Mouse (Mus musculus): ENCODE results near the gene Acyp1. TPM values are rescaled to one million over a fixed set of nuclear protein-coding genes. Genes with fewer than 3 reads are reported as not detected.

The Acyp1 gene
- total RNA-seq, 2 experiments from 2014 or later, result 31.6 to 35.9 TPM

DNA sequence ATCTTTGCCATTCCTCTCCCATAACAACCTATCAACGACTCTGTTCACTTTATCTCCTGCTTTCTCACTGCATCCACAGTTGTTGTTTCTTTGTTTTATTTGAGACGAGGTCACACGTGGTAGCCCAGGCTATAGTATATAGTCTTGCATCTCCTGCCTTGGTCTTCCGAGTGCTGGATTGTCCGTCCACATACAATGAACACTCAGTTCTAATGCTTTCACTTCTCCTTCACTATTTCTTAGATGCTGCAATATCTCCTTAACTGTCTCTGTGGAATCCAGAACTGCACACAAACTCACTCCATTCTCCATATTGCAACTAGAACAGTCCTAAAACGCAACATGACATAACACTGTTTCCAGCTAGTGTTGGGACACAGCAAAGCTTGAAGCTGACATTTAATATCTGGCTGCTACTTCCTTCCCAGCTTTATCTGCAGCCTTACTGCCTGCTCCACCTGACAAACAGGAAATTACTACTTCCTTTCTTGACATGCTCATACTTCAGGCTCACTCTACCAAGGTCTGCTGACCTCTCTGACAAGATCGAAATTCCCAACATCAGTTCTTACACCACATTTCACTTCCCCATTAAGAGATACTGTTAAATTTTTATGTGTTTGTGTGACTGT is 31.1 kb downstream of the Acyp1 start:
- DNase-seq (ENCODE audit: low spot score in 2 of 2), result no peak
- intact Hi-C loops (cut with DNase I), result no loop called here

- intact Hi-C loops (cut with DNase I), result no loop called here
- no peak for DNase-seq (ENCODE audit: low spot score in 2 of 2)
These were observed 32.0 kb downstream of the Acyp1 start for GRCm38 (mm10) chr12:85256074-85256751.

GRCm38 (mm10) chr12:85252083-85252482 is 36.2 kb downstream of the Acyp1 start:
- DNase-seq (ENCODE audit: low spot score in 2 of 2), result peak in 1 of 2 experiments; percentile 51

GRCm38 (mm10) chr12:85237553-85237952 is 50.7 kb downstream of the Acyp1 start:
- intact Hi-C loops (cut with DNase I), result no loop called here
- no peak for DNase-seq (ENCODE audit: low spot score in 2 of 2)

More at GRCm38 (mm10) chr12:85252083-85252482, 36.2 kb downstream of the Acyp1 start:
- intact Hi-C loops (cut with DNase I), result no loop called here

GRCm38 (mm10) chr12:85233376-85234358 is 54.6 kb downstream of the Acyp1 start:
- intact Hi-C loops (cut with DNase I), result no loop called here
- no peak for DNase-seq (ENCODE audit: low spot score in 2 of 2)

DNA sequence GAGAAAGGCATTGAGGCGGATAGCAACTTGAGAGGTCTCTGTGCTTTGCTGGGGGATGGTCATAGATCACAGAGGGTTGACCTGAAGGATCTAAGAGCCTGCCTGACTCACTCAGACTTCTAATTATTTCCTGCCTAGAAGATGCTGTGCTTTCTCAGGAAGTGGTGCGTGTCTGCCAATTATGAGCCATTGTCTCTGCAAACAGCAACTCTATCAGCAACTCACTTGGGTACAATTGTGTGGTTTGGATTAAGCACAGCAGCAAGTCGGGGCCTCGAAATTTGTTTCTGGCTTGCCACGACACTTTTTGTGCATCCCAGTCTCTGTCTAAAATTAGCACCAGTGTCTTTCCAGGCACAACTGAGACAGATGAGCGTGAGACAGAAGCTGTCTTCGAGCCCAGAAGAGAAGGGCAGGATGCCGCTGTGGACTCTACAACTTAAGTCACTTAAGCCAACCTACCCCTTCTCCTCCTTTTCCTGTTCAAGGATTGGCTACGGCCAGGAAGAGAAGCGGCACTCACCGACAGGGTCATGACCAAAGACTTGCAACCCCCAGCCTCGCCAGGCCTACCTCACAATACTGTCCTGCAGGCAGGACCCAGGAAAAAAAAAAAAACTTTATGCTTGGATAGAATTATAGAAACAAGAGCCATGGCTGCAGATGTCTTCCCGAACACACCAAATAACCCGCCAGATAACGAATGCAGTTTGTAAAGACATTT is 60.2 kb downstream of the Acyp1 start:
- DNase-seq (ENCODE audit: low spot score in 2 of 2), result peak; percentile 9 to 43
- intact Hi-C loops (cut with DNase I), result no loop called here

DNA sequence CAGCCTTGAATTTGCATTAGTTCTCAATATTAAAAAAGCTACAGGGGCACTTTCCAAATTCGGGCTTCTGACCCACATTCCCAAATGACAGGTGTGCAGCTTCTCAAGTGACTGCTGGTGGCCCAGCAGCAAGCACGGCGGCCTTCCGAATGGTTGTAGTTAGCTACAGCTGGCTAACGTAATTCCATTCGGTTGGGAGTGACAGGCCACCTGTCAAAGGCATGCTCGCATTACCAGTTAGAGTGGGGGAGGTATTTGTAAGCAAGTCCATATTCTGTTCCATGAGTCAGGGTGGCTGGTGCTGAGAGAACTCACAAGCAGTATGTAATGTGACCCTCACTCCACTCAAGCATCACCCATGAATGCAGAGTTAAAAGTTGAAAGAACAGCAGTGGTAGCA is 61.0 kb downstream of the Acyp1 start:
- intact Hi-C loops (cut with DNase I), result no loop called here
- DNase-seq (ENCODE audit: low spot score in 2 of 2), result no peak

Small RNA genes lying within 50 kb of the gene (microRNA-seq; reads per million reads assigned to microRNA genes)
- gene Mir6938, result 0.25 to 0.67 reads per million in 2 experiments

Other genes starting within 250 kb of the Acyp1 start
- gene Prox2, start 177.7 kb downstream of the Acyp1 start, total RNA-seq (2021), result 1 to 10 TPM; 1.3 to 1.4 TPM
- 100 to 1,000 TPM; 157 TPM for gene Dlst, start 177.6 kb downstream of the Acyp1 start, total RNA-seq (2021)
- 10 to 100 TPM; 31.8 to 35.5 TPM for gene Rps6kl1, start 137.2 kb downstream of the Acyp1 start, total RNA-seq (2021)
- 1 to 10 TPM; 1.7 to 2.8 TPM for gene Pgf, start 110.6 kb downstream of the Acyp1 start, total RNA-seq (2021)
- gene Eif2b2, start 69.0 kb downstream of the Acyp1 start, total RNA-seq (2021), result 10 to 100 TPM; 59.8 to 76.8 TPM
- 10 to 100 TPM; 14.9 to 18.4 TPM for gene Mlh3, start 17.8 kb downstream of the Acyp1 start, total RNA-seq (2021)
- 1 to 10 TPM; 1.9 to 2.0 TPM for gene Zc2hc1c, start 153 bp upstream of the Acyp1 start, total RNA-seq (2021)
- 10 to 100 TPM; 27.8 to 29.6 TPM for gene Nek9, start 50.9 kb upstream of the Acyp1 start, total RNA-seq (2021)
- 100 to 1,000 TPM; 164 to 171 TPM for gene Tmed10, start 86.4 kb upstream of the Acyp1 start, total RNA-seq (2021)
- 10 to 100 TPM; 47.2 to 55.9 TPM for gene Fos, start 185.5 kb upstream of the Acyp1 start, total RNA-seq (2021)